Mouse (Mus musculus) central nervous system, embryonic 11.5 days (tissue): Measurements from ENCODE around the gene Smc2. TPM values are rescaled to one million over a fixed set of nuclear protein-coding genes. Genes with fewer than 3 reads are reported as not detected.

Source experiments
- polyA plus RNA-seq: library from polyadenylated mRNA; depleted of rRNA; stranded (reverse); fragments of >200 nt; gene quantifications from 2 replicates; pipeline ENCODE4 v1.2.3, GENCODE M21; 2012; rRNA removed

The Smc2 gene
- 31.4 and 41.4 TPM in 2 replicates for polyA plus RNA-seq

GRCm38 (mm10) chr4:52438886-52439664, at the start of gene Smc2:
Smc2 (plus strand) TSS chr4:52439243.

GRCm38 (mm10) chr4:52497144-52497543, 58.1 kb downstream of the Smc2 start, which contains the start of gene Vma21-ps:
Vma21-ps (minus strand) TSS chr4:52497244.

Other genes starting within 250 kb of the Smc2 start
- 1.5 and 5.7 TPM in 2 replicates for gene Vma21-ps, start 58.0 kb downstream of the Smc2 start, polyA plus RNA-seq
- not detected in 2 replicates for gene Toporsl, start 157.0 kb downstream of the Smc2 start, polyA plus RNA-seq